Mouse (Mus musculus) liver, adult 2 months (tissue): Measurements from ENCODE around the gene Il17rd.

Source experiments
- CTCF ChIP-seq: fragments of 200-500 bp; IDR thresholded peaks from 2 replicates; pipeline ENCODE4 v1.5.1; 2011; ENCODE audit warnings: low read depth, low read length, control low read depth
- POLR2A ChIP-seq: fragments of 200-500 bp; IDR thresholded peaks from 2 replicates; pipeline ENCODE4 v1.6.1; 2011; ENCODE audit warnings: low read length, control low read depth; ENCODE audit not compliant: insufficient read depth; ENCODE audit errors: extremely low read depth

DNA sequence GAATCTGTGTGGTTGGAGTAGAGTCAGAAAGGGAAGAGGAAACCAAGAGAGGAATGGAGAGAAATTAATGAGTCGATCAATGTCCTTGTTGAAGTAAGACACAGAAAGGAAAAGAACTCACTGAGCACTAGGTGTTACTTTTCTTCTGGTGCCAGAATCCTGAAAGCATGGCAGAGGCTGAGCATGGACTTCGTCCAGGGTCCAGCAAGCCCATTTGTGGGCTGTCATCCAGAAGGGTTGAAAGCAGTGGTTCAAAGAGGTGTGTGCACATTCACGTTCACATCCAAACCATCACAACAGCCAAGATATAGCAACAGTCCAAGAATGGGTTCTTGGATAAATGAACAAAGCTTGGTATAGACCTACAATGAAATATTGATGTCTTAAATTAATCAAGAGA is 91.3 kb downstream of the Il17rd start:
- TF ChIP-seq POLR2A (no peak), CTCF (no peak)
